Mouse (Mus musculus) retina, adult 2 months (tissue): ENCODE data around the gene Fto.

ENCODE experiments used
- DNase-seq: peaks from one replicate; pipeline ENCODE4 v3.0.0-alpha.2; 2012; ENCODE audit warnings: low read depth, low spot score

Fto gene

DNA sequence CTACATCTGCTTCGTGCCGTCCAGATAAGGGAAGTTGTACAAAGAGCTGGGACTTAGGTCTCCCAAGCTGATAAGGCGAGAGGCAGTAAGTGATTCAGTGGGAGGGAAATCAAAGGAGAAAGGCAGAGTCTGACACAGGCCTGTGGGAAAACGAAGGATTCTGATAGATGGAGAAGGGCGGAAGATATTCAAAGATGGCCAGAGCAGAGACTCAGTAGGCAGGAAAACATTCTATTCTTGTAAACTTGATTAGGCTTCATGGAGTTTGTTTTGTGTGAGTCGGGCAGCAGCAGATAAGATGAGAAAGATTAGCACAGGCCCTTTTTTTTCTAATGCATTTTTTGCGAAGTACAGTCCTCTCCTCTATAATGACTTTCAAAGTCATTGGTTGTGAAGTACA is 183.6 kb downstream of the Fto start:
- no peak for DNase-seq

DNA sequence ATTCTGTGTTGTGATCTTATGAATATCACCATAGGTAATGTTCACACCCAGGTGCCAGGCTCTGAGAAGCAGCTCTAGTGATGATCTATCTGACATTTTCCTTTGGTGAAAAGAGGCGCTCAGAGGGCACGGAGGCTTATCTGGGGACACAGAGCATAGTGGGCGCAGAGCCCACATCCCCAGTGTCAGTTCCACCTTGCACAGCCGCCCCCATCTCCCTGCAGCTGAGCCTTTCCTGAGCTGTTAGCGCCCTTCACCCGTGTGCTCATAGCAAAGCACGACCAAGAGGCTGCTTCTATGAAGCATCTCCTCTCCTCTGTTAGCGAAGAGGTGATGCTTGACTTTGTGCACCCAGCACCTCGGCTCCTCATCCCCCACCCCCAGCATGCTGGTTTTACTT is 185.3 kb downstream of the Fto start:
- DNase-seq, result no peak

DNA sequence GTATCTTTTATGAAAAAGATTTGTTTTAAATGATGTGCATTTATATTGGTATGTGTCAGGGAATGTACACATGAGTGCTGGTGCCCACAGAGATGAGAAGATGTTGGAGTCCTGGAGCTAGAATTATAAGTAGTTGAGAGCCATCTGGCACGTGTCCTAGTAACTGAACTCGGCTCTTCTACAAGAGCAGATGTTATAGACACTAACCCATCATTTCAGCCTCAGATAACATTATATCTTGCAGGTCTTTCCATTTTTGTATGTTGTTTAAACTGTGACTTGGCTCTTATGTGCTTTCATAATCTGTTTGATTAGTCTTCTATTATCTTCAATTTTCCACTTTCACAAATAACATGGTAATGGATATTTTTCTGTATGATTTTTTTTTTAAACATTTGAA is 186.0 kb downstream of the Fto start:
- DNase-seq, result no peak

DNA sequence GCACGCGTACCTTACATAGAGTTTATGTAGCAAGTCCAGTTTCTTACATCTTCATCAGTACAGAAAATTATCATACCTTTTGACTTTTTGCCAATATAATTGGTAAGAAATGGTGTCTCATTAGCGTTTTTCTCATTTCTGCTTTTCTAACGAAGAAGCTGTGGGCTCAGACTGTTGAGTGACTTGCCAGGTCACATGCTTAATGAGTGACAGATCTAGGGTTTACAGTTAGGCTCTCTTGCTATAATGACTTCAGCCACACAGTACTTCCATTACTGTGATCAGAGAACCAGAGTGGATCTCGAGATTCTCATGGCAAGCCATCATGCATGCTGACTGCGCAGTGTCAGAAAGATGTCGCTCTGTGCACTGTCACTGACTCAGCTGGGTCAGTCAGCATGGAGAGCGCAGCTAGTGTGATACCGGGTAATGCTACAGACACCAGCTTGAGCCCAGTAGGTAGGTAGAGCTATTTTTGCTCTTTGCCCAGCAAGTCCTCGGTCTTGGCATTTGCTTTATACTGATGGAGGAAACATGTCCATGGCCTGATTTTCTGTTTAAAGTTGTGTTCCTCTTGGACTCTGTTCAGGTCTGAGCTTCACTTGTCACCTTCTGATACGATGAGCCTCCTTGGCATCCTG is 188.8 kb downstream of the Fto start:
- no peak for DNase-seq

DNA sequence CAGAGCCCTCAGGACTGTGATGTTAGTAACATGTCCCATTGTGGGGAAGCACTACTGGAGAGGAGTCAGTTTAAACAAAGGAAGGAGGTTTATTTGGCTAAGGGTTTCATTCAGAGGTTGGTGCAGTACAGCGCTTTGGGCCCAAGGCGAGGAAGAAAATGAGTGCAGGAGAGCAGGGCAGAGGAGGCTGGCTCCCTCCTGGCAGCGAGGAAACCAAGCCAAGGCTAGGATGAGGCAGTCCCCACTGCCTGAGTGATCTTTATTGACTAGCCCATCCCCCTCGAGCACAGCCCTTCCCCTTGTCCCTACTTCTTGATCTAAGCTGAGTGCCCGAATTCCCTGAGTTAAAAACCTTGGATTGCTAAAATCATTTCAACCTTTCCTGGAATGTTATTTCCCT is 189.5 kb downstream of the Fto start:
- DNase-seq, result no peak

DNA sequence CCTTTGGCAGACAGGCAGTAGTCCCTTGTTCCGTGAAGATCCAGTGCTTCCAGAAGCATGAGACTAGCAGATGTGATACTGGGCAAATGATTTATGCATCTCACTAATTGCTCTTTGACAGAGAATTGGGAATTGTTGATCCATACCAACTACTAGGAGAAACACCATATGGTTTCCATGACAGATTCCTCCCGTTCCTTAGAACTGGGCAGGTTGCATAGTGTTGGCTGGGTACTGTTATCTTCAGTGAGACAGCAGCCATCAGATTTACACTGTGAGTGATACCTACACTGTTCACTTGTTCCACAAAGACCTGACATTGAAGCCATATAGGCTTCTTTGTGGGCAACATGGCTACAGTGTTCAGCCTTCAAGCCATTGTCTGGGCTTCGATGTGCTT is 191.0 kb downstream of the Fto start:
- DNase-seq, result no peak

DNA sequence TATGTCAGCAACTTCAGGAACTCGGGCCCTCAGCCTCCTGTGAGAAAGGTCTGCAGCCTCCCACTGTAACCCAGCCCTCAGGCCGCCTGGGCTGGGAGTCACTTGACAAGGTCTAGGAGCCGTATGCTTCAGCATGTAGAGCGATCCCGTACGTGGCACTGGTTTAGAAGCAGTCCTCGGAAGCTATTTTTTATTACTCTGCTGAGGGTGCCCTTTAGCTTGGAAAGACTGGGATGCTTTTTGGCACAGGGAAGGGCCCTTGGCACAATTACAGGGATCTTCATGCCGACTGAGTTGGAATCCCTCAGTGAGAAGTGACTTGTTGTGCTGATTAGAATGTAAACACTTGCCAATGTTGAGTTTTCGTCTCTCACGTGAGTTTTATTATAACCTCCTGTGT is 191.6 kb downstream of the Fto start:
- no peak for DNase-seq

DNA sequence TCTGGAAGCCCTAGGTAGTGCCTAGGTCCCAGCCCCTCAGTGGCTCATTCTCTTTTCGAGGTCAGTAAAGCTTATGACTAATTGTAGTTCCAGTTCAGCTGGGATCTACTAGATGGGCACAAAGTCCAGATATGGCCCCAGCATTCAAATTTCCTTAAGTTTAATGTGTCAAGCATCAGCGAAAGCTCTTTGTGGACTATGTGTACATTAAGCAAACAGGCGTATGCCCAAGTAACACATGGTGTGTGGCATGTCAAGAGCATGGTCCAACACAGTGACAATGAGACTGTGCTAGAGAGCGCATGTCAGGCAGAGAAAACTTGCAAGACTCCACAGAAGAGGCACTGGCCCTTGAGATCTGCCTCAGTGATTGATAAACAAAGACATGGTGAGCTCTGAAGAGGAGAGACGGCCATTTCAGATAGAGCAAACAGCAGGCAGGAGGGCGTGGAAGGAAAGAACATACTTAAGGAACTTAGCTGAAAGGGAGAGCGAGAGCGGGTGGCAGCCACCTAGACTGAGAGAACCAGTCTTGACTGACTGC is 192.2 kb downstream of the Fto start:
- no peak for DNase-seq

DNA sequence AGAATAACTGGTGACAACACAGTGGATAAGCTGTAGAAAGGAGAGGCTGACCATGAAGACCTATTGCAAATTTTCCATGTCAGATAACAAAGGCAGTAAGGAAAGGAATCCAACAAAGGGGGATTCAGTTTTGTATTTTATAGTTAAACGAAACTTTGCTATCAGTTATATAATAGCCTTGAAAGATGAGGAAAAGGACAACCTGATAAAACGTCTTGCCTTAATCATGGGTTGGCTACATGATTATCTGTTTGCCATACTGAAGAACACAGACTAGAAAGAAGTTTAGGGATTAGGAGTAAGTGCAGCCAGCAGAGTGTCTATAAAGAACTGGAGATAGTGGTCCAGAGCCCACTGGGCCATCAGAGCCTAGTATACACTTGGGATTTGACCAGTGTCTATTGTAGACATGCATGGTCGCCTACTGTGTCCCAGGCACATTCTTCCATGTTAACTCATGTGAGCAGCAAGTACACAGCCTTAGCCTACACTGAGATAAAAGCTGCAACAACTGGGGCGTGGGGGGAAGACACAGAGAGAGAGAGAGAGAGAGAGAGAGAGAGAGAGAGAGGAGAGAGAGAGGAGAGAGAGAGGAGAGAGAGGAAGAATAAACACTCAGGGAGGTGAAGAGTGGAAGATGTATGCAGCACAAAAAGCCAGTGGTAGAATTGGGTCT is 192.8 kb downstream of the Fto start:
- no peak for DNase-seq

DNA sequence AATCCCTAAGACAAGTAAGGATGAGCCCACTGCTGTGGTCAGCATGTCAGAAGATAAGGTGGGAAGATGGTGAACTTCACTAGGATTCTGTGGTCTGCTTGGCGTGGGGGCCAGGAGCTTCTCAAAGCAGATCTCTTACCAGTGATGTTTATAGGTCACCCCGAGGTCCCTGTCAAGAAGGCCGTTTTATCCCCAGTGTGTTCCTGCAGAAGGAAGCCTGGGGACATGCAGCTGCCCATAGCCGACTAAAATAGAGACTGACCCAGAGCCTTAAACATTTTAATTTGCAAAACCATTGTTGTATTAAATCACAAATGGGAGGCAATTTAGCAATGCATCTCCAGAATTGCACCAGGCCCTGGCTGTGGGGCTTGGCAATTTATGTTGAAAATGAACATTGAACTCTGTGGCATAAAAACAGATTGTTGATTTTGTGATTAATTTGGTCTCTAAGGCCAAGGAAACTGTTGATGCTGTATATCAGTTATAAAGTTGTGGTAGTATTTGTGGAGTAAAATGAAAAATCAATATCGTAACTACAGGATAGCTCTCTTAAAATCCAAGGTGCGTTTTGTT is 193.4 kb downstream of the Fto start:
- DNase-seq, result no peak

DNA sequence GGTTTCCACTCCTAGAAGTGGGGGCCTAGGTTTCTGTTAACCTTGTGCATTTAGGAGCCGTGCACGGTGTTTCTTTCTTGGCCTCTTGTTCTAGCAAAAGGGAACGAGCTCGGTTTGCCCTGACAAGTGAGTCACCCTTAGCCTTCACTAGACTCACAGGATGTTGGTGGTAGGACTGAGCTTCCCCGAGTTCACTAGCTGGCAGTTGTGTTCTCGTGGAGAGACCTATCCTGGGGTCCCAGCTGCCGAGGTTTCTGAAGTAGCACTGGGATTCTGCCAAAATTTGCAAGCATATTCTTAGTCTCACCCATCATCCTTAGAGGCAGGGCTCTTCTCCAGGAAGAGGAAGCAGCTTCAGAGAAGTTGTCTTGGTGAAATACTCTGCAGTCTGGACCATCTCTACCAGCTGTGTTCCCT is 194.4 kb downstream of the Fto start:
- no peak for DNase-seq

DNA sequence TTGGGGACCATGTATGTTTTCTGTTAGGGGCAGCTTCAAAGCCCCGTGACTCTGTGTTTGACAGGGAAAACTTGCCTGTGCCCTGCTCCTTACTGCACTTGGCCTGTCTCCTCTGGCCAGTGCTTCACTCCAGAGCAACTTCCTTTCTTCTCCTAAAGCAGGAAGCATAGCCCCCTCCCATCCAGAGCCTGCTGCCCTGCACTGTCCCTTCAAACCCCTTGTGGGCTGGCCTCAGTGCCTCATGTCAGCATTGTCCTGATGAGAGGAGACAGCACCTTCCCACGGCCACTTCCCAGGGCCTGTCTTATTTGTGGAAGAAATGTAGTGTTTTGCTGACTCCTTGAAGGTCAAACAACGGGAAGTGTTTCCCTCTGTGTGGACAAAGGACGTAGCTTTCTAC is 195.0 kb downstream of the Fto start:
- DNase-seq, result no peak

DNA sequence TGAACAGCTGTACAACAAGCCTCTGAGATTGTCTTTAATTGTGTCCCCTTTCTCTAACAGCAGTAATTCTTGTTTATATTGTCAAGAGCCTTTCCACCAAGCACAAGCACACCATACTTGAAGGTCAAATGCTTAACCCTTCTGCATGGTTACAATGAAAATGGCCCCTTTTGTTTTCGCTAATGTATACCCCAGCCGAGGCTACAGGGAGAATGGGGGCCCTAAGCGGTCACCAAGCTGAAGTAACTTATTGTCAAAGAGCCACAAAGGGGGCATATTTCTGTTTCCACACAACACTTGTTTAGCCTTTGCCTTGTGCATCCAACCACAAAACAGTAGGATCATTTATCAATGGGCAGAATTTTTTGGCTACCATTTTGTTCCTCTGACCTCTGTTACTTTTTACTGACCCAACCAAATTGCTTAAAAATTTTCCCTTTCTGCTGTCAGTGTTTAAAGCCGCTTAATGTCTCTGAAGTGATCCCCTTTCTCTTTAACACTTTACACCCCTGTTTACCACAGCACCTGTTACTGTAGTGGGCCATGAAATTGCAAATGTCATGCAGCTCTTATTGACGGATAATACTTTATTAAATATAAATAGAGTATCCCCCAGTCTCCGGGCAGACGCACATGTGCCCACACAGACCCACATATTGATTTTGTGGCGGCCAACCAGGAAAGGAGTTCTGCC is 196.0 kb downstream of the Fto start:
- no peak for DNase-seq

DNA sequence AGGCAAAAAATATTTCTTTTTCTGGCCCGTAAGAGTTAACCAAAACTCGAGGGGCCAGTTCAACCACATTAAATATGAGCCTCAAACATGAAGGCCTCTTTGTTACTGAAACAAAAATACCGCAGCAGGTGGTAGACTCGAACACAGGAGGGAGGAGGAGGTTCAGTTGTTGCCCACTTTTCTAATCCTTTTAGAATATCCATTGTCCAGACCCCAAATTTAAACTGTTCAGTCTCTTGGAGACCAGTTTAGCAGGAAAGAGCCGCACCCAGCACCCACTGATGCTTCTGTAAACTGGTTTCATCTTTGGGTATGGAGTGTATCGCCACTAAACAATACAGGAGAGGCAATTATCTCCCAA is 196.6 kb downstream of the Fto start:
- no peak for DNase-seq

DNA sequence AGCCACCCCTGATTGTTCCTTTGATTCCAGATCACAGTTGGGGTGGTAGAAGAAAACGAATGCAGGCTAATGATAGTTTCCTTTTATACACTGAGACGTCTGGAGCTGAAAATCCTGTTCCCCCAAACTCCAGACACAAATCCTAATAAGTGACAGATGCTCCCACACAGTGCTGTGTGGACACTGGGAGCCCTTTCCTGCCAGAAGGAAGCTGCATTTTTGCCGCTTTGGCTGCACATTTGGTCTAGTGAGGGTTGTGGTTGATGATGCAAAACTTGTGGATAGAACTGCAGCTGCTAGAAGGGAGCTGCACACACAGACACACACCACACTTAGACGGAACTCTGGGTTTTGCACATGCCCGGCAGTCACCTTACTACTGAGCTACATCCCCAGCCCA is 197.4 kb downstream of the Fto start:
- no peak for DNase-seq

DNA sequence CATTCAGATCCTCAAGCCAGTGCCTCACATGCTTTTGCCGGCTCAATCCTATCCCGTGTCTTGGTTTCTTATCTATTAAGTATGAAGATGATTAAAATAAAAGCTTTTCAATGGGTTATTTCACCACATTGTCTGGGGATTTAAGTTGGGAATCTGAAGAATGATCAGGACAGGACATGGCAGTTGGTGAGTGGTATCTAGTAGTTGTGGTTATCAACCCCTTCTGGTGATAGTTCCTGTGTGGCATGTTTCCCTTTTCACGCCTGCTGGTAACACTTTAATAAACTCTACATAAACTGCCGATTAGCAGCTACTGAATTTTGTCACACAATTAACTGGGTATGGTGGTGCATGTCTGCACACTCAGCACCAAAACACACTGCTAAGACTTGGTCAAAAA is 198.6 kb downstream of the Fto start:
- DNase-seq, result no peak

DNA sequence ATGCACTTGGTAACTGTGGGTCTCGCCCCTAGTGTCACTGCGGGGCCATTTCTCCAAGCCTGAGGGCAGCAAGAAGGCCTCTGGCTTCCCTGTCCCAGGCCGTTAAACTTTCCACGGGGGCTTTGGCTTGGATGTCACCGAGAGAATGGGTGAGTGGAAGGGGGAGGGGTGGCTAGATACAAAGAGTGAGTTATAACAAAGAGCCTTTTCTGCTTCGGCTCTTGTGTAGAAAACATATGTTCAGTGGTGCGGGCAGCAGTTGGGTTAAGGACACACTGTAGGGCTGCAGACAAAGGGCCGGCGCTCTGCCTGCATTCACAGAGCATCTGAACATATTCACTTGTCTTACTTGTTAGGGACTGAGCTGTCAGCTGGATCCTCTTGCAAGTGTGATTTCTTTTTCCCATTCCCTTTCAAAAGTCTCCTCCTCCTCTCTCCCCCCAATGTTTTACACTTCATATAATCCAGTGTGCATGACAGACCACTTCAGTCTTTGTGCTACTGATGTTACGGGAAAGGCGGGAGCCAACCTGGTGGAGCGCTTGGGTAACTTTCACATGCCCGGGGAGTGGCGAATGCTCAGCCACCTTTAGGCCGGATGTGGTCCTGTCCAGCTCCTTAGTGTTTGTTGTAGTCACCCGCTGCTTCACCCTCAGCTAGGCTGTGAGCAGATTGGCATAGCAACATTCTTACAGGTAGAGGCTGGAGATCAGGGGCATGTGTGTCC is 201.6 kb downstream of the Fto start:
- DNase-seq, result no peak

DNA sequence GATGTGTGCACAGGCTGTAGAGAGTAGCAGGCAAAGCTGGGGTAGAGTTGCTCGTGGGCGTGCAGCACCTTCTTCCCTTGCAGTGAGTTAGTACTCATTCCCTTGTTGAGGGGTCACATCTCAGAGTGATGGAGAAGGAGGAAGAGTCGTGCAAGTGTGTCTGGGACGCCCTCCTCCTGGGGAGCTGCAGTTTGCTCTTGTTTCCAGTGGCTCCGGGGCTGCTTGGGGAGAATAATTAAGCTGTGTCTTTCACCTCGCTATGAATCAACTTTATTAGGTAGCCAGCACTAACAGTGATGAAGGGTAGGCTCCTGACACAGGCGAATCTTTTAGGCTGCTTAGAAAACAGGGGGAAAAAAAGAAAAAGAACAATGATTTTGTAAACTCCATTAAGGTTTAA is 203.1 kb downstream of the Fto start:
- no peak for DNase-seq

DNA sequence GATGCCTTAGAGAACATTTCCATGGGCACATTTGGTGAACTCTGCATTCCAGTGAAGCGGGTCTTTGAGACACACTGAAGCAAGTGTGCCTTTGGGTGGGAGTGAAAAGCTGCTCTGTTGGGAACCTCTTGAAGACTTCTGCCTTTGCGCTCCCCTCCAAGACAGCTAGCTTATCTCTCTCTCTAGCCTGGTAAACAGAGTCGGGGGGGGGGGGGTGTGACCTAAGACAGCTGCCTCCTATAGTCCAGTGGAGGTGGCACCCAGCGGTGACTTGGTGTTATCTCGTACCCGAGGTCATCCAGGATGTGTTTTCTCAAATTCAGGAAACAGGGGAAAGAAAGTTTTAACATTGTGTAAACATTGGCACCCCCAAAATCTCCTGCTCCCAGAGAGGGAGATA is 204.8 kb downstream of the Fto start:
- no peak for DNase-seq

DNA sequence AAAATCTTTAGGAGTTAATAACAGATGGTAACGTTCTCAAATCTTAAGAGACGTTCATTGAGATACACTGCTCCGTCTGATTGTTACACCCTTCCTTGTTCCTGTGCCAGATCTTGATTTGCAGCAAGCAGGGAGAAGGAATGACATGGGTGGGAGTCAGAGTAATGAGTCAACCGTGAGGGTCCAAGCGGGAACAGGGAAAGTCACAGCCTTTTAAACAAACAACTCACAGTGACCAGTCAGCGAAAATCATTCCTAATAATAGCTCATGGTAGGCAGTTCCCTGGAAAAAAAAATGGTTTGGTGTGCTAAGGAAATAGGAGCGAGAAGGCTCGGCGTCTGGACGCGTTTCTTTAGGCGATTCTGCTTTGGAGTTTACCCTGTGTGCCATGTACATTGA is 208.9 kb downstream of the Fto start:
- DNase-seq, result no peak

DNA sequence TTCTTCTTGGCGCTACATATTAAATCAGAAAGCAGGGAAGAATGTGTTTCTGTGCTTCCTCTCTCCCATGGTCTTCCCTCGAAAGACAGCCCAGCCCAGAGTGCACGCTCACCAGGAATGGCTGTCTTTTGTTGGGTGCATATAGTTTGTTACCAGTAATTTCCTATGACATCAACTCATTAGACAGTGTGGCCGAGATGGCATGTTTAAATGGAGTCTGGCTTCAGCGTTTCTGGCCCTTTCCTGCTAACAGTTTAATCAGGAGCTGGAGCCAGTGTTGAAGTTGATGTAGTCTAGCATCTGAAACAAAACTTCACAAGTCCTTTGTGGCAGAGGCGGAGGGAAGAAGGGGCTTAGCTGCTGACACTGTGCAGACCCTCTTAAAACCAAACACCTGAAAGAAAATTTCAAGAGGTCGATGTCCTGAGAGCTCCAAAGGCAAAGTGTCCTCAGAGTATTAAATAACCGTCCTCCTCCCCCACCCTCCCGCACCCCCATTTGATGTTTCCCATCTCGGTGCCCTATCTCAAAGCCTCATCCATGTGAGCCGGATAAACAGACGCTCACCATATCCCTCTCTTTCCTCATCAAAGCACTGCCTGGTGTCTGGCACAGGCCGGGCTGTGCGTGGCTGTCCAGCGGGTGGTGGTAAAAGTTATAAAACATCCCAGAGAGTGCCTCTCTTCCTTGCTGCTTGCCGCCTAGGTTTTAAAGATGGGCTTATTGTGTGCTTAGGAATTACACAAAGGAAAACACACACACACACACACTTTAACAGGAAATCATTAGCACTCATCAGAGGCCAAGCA is 210.9 kb downstream of the Fto start:
- DNase-seq, result no peak
